Mouse (Mus musculus) midbrain, embryonic 13.5 days (tissue): ENCODE data around the gene Tmem109. TPM values are rescaled to one million over a fixed set of nuclear protein-coding genes. Genes with fewer than 3 reads are reported as not detected.

Experiments
- ATAC-seq: fragments of 200-750 bp; cut with Nextera tagmentation; 2 replicates; pipeline ENCODE4 v1.8.0; 2017; ENCODE audit warnings: mild to moderate bottlenecking, moderate TSS enrichment, moderate library complexity
- H3K27ac ChIP-seq: fragments of 300-500 bp; sonication (generic); 2 replicates; pipeline ENCODE4 v1.5.1; 2015; ENCODE audit warnings: inconsistent platforms, mild to moderate bottlenecking, moderate library complexity
- H3K27me3 ChIP-seq: fragments of 300-500 bp; sonication (generic); 2 replicates; pipeline ENCODE4 v1.6.1; 2015; ENCODE audit warnings: mild to moderate bottlenecking, inconsistent platforms
- H3K36me3 ChIP-seq: fragments of 300-500 bp; sonication (generic); 2 replicates; pipeline ENCODE4 v1.6.1; 2015; ENCODE audit warnings: mild to moderate bottlenecking, inconsistent platforms
- H3K4me1 ChIP-seq: fragments of 300-500 bp; sonication (generic); replicated peaks from 2 replicates; pipeline ENCODE4 v1.6.1; 2015; ENCODE audit warnings: inconsistent platforms
- H3K4me2 ChIP-seq: fragments of 300-500 bp; sonication (generic); replicated peaks from 2 replicates; pipeline ENCODE4 v1.6.1; 2015; ENCODE audit warnings: moderate library complexity, mild to moderate bottlenecking, inconsistent platforms
- H3K4me3 ChIP-seq: fragments of 300-500 bp; sonication (generic); replicated peaks from 2 replicates; pipeline ENCODE4 v1.5.1; 2015; ENCODE audit warnings: mild to moderate bottlenecking, inconsistent platforms
- H3K9ac ChIP-seq: fragments of 300-500 bp; sonication (generic); replicated peaks from 2 replicates; pipeline ENCODE4 v1.6.1; 2015; ENCODE audit warnings: mild to moderate bottlenecking, inconsistent platforms
- H3K9me3 ChIP-seq: fragments of 300-500 bp; sonication (generic); 2 replicates; pipeline ENCODE4 v1.6.1; 2016; ENCODE audit warnings: mild to moderate bottlenecking, inconsistent platforms
- WGBS: fragments of 180-500 bp; shearing (Covaris S2); methylation state at CpG from one replicate; pipeline ENCODE4 v1.1.7; 2015; 5-methylcytosine and 5-hydroxymethylcytosine counted together
- polyA plus RNA-seq: library from polyadenylated mRNA; unstranded; fragments of >200 nt; fragmentation: Nextera tagmentation; extraction: Ambion mirVana; gene quantifications from 2 replicates; pipeline ENCODE4 v1.2.1, GENCODE M21; 2015

Gene Tmem109
- 34.4 and 35.0 TPM in 2 replicates for polyA plus RNA-seq

- Histone ChIP-seq H3K27me3 (no peaks in the 10 kb centered on the region), H3K27ac (peak within 1 kb of the TSS; percentile 98), H3K9me3 (peaks cover 4% of the 10 kb centered on the region; the same call in 1 of the 2 replicates), H3K4me1 (peaks cover 30% of the 10 kb centered on the region), H3K4me2 (peak within 1 kb of the TSS; percentile 80), H3K9ac (peak within 1 kb of the TSS; percentile 74), H3K4me3 (peak within 1 kb of the TSS; percentile 56), H3K36me3 (peaks cover 8% of the 10 kb centered on the region)
- ATAC-seq, result peak; percentile 95
- under 1% methylated on average over 49 of the region's 49 CpGs for WGBS
Measured at GRCm38 (mm10) chr19:10881426-10882154, at the start of gene Tmem109. TSS of gene Tmem109 (minus strand) at chr19:10882001.

GRCm38 (mm10) chr19:10930641-10931040, 48.8 kb upstream of the Tmem109 start:
- no peak for ATAC-seq
- H3K27me3 ChIP-seq, result no peaks in the 10 kb centered on the region
- H3K27ac ChIP-seq, result no peak overlapping the region
- no peaks in the 10 kb centered on the region for H3K36me3 ChIP-seq
- H3K4me3 ChIP-seq, result no peak overlapping the region
- no peak overlapping the region for H3K9ac ChIP-seq
- peaks cover 9% of the 10 kb centered on the region; the same call in 1 of the 2 replicates for H3K4me1 ChIP-seq
- no peak overlapping the region for H3K4me2 ChIP-seq
- H3K9me3 ChIP-seq, result no peaks in the 10 kb centered on the region
- 88% methylated on average over 2 of the region's 2 CpGs for WGBS

GRCm38 (mm10) chr19:10926666-10927065, 44.9 kb upstream of the Tmem109 start:
- WGBS, result 36% methylated on average over 4 of the region's 4 CpGs
- Histone ChIP-seq H3K4me2 (no peak overlapping the region), H3K27me3 (no peaks in the 10 kb centered on the region), H3K9ac (no peak overlapping the region), H3K4me3 (no peak overlapping the region), H3K4me1 (peaks cover 7% of the 10 kb centered on the region; the same call in 1 of the 2 replicates), H3K9me3 (no peaks in the 10 kb centered on the region), H3K36me3 (no peaks in the 10 kb centered on the region), H3K27ac (0 out of 2 replicates have a peak overlapping the region, but pooled peaks have one; percentile 30)
- ATAC-seq, result no peak

GRCm38 (mm10) chr19:10926123-10926621, 44.4 kb upstream of the Tmem109 start:
- Histone ChIP-seq H3K27me3 (no peaks in the 10 kb centered on the region), H3K4me3 (no peak overlapping the region), H3K27ac (peak overlapping the region; percentile 30; the same call in 1 of the 2 replicates), H3K36me3 (no peaks in the 10 kb centered on the region), H3K9ac (no peak overlapping the region), H3K9me3 (no peaks in the 10 kb centered on the region), H3K4me2 (no peak overlapping the region), H3K4me1 (peaks cover 7% of the 10 kb centered on the region; the same call in 1 of the 2 replicates)
- no peak for ATAC-seq
- 18% methylated on average over 6 of the region's 6 CpGs for WGBS

- 82% methylated on average over 4 of the region's 4 CpGs for WGBS
- Histone ChIP-seq H3K9me3 (no peaks in the 10 kb centered on the region), H3K27ac (no peak overlapping the region), H3K4me1 (peaks cover 7% of the 10 kb centered on the region; the same call in 1 of the 2 replicates), H3K4me2 (no peak overlapping the region), H3K9ac (no peak overlapping the region), H3K27me3 (no peaks in the 10 kb centered on the region), H3K36me3 (no peaks in the 10 kb centered on the region), H3K4me3 (no peak overlapping the region)
- ATAC-seq, result no peak
Measured at GRCm38 (mm10) chr19:10924220-10924619, 42.4 kb upstream of the Tmem109 start.

- 77% methylated on average over 3 of the region's 3 CpGs for WGBS
- Histone ChIP-seq H3K4me3 (no peak overlapping the region), H3K9ac (no peak overlapping the region), H3K4me1 (peaks cover under 1% of the 10 kb centered on the region; the same call in 1 of the 2 replicates), H3K27me3 (no peaks in the 10 kb centered on the region), H3K36me3 (no peaks in the 10 kb centered on the region), H3K4me2 (no peak overlapping the region), H3K9me3 (no peaks in the 10 kb centered on the region), H3K27ac (no peak overlapping the region)
- no peak for ATAC-seq
Measured at GRCm38 (mm10) chr19:10921058-10921457, 39.3 kb upstream of the Tmem109 start.

GRCm38 (mm10) chr19:10920532-10920931, 38.7 kb upstream of the Tmem109 start, which contains the start of gene Zp1:
TSS of gene Zp1 (minus strand) at chr19:10920632.
- Histone ChIP-seq H3K4me2 (no peak within 1 kb of the TSS), H3K4me1 (no peaks in the 10 kb centered on the region), H3K9me3 (no peaks in the 10 kb centered on the region), H3K9ac (no peak within 1 kb of the TSS), H3K27me3 (no peaks in the 10 kb centered on the region), H3K27ac (no peak within 1 kb of the TSS), H3K4me3 (no peak within 1 kb of the TSS), H3K36me3 (no peaks in the 10 kb centered on the region)
- no peak for ATAC-seq
- 74% methylated on average over 2 of the region's 2 CpGs for WGBS

- H3K27ac ChIP-seq, result no peak overlapping the region
- peak; percentile 62 for ATAC-seq
- no peak overlapping the region for H3K4me3 ChIP-seq
- H3K9me3 ChIP-seq, result no peaks in the 10 kb centered on the region
- no peaks in the 10 kb centered on the region for H3K36me3 ChIP-seq
- H3K27me3 ChIP-seq, result no peaks in the 10 kb centered on the region
- no peak overlapping the region for H3K4me2 ChIP-seq
- H3K4me1 ChIP-seq, result no peaks in the 10 kb centered on the region
- no peak overlapping the region for H3K9ac ChIP-seq
- WGBS, result 85% methylated on average over 10 of the region's 10 CpGs
Measured at GRCm38 (mm10) chr19:10918321-10918991, 36.7 kb upstream of the Tmem109 start.

GRCm38 (mm10) chr19:10916506-10916905, 34.7 kb upstream of the Tmem109 start:
- H3K27ac ChIP-seq, result no peak overlapping the region
- ATAC-seq, result no peak
- no peak overlapping the region for H3K4me3 ChIP-seq
- 71% methylated on average over 5 of the region's 5 CpGs for WGBS
- H3K36me3 ChIP-seq, result no peaks in the 10 kb centered on the region
- H3K27me3 ChIP-seq, result no peaks in the 10 kb centered on the region
- no peaks in the 10 kb centered on the region for H3K9me3 ChIP-seq
- no peak overlapping the region for H3K4me2 ChIP-seq
- no peak overlapping the region for H3K9ac ChIP-seq
- H3K4me1 ChIP-seq, result no peaks in the 10 kb centered on the region

GRCm38 (mm10) chr19:10914870-10915269, 33.1 kb upstream of the Tmem109 start:
- Histone ChIP-seq H3K9ac (no peak overlapping the region), H3K4me1 (no peaks in the 10 kb centered on the region), H3K4me2 (no peak overlapping the region), H3K9me3 (no peaks in the 10 kb centered on the region), H3K4me3 (no peak overlapping the region), H3K36me3 (no peaks in the 10 kb centered on the region), H3K27me3 (no peaks in the 10 kb centered on the region), H3K27ac (no peak overlapping the region)
- 91% methylated on average over 2 of the region's 2 CpGs for WGBS
- no peak for ATAC-seq

GRCm38 (mm10) chr19:10914291-10914690, 32.5 kb upstream of the Tmem109 start:
- Histone ChIP-seq H3K4me2 (no peak overlapping the region), H3K27ac (no peak overlapping the region), H3K4me1 (no peaks in the 10 kb centered on the region), H3K9me3 (no peaks in the 10 kb centered on the region), H3K9ac (no peak overlapping the region), H3K36me3 (no peaks in the 10 kb centered on the region), H3K4me3 (no peak overlapping the region), H3K27me3 (no peaks in the 10 kb centered on the region)
- ATAC-seq, result no peak
- 84% methylated on average over 7 of the region's 7 CpGs for WGBS

GRCm38 (mm10) chr19:10909087-10909721, 27.4 kb upstream of the Tmem109 start:
- H3K27me3 ChIP-seq, result no peaks in the 10 kb centered on the region
- no peak overlapping the region for H3K4me2 ChIP-seq
- no peak for ATAC-seq
- WGBS, result 88% methylated on average over 6 of the region's 6 CpGs
- no peaks in the 10 kb centered on the region for H3K4me1 ChIP-seq
- H3K27ac ChIP-seq, result no peak overlapping the region
- H3K9me3 ChIP-seq, result no peaks in the 10 kb centered on the region
- H3K9ac ChIP-seq, result no peak overlapping the region
- peaks cover 40% of the 10 kb centered on the region for H3K36me3 ChIP-seq
- no peak overlapping the region for H3K4me3 ChIP-seq
